Mouse (Mus musculus) heart, adult 11 months (tissue): ENCODE data around the gene Oas1d.

Experiments
- DNase-seq: peaks from one replicate; pipeline ENCODE4 v3.0.0; 2022

The Oas1d gene

GRCm38 (mm10) chr5:120914204-120914603, at the start of gene Oas1d:
Gene Oas1d (plus strand): TSS chr5:120914536.
- peak; percentile 35 for DNase-seq

GRCm38 (mm10) chr5:120865336-120865860, 48.9 kb upstream of the Oas1d start:
- DNase-seq: peak; percentile 67

GRCm38 (mm10) chr5:120869436-120870015, 44.8 kb upstream of the Oas1d start:
- DNase-seq: peak; percentile 68

GRCm38 (mm10) chr5:120870081-120870480, 44.3 kb upstream of the Oas1d start:
- peak; percentile 63 for DNase-seq

- peak; percentile 63 for DNase-seq
Observed at GRCm38 (mm10) chr5:120870782-120871181, 43.6 kb upstream of the Oas1d start.

GRCm38 (mm10) chr5:120871469-120871868, 42.9 kb upstream of the Oas1d start:
- no peak for DNase-seq

- peak; percentile 68 for DNase-seq
Observed at GRCm38 (mm10) chr5:120876839-120877238, 37.5 kb upstream of the Oas1d start.

GRCm38 (mm10) chr5:120877407-120877806, 36.9 kb upstream of the Oas1d start:
- peak; percentile 84 for DNase-seq

- DNase-seq: peak; percentile 83
Observed at GRCm38 (mm10) chr5:120878803-120879202, 35.5 kb upstream of the Oas1d start.

GRCm38 (mm10) chr5:120881681-120882080, 32.7 kb upstream of the Oas1d start:
- DNase-seq: peak; percentile 75

- DNase-seq: peak; percentile 84
Observed at GRCm38 (mm10) chr5:120887413-120887812, 26.9 kb upstream of the Oas1d start, which contains the start of gene Oas1g. Gene Oas1g (minus strand): TSS chr5:120887613.

- peak; percentile 73 for DNase-seq
Observed at GRCm38 (mm10) chr5:120887831-120888230, 26.5 kb upstream of the Oas1d start.

- peak; percentile 87 for DNase-seq
Observed at GRCm38 (mm10) chr5:120888294-120888815, 26.0 kb upstream of the Oas1d start.

GRCm38 (mm10) chr5:120890026-120890425, 24.3 kb upstream of the Oas1d start:
- peak; percentile 83 for DNase-seq

- peak; percentile 89 for DNase-seq
Observed at GRCm38 (mm10) chr5:120890991-120891390, 23.3 kb upstream of the Oas1d start.

- peak; percentile 88 for DNase-seq
Observed at GRCm38 (mm10) chr5:120891566-120892242, 22.6 kb upstream of the Oas1d start.

GRCm38 (mm10) chr5:120892243-120892660, 22.1 kb upstream of the Oas1d start:
- peak; percentile 78 for DNase-seq

GRCm38 (mm10) chr5:120893866-120894265, 20.5 kb upstream of the Oas1d start:
- peak; percentile 51 for DNase-seq

GRCm38 (mm10) chr5:120894692-120895091, 19.6 kb upstream of the Oas1d start:
- peak; percentile 30 for DNase-seq

GRCm38 (mm10) chr5:120895231-120895900, 19.0 kb upstream of the Oas1d start:
- DNase-seq: peak; percentile 79

- DNase-seq: peak; percentile 86
Observed at GRCm38 (mm10) chr5:120898307-120898706, 16.0 kb upstream of the Oas1d start.

- DNase-seq: peak; percentile 68
Observed at GRCm38 (mm10) chr5:120898726-120899125, 15.6 kb upstream of the Oas1d start.

GRCm38 (mm10) chr5:120900666-120901065, 13.7 kb upstream of the Oas1d start:
- peak; percentile 79 for DNase-seq
